Mouse (Mus musculus): ENCODE results near the gene Islr.

DNA sequence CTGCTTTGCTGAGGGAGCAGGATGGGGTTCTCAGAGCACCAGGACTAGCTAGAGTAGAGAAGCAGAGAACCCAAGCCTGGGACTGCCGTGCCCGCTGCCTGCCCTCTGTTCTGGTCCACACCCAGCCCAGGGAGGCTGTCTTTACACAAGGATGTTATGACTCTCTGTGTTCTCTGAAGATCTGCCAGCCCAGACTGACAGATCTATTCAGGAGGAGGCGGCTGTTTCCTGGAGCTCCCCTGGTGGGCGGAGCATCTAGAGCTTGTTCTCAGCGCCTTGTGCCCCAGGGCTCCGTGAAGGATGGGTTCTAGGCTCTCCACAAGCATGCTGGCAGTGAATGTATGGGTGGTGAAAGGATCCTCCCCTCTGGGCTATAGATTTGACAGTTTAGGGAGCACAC is 64.2 kb downstream of the Islr start:
- TF ChIP-seq POLR2A (IDR thresholded peaks at IDR 0.05; ENCODE audit: control insufficient read depth in 1 of 2, insufficient read depth in 1 of 2, low read depth in 1 of 2, low read length in 2 of 2, poor library complexity in 1 of 2) (no peak), CTCF (IDR thresholded peaks at IDR 0.05 in 2 of 3, conservative IDR thresholded peaks at IDR 0.05 in 1 of 3; ENCODE audit: control insufficient read depth in 1 of 3, insufficient read depth in 1 of 3, low read depth in 2 of 3, low read length in 3 of 3, poor library complexity in 1 of 3, severe bottlenecking in 1 of 3) (no peak), RAD21 (IDR thresholded peaks at IDR 0.05; ENCODE audit: low read depth, low read length) (no peak), ZKSCAN1 (IDR thresholded peaks at IDR 0.05; ENCODE audit: low read depth, low read length) (no peak), NELFE (IDR thresholded peaks at IDR 0.05; ENCODE audit: low read depth, low read length) (no peak), MXI1 (IDR thresholded peaks at IDR 0.05; ENCODE audit: low read depth, low read length) (no peak), EP300 (IDR thresholded peaks at IDR 0.05; ENCODE audit: low read depth in 1 of 2, low read length in 2 of 2) (no peak), MAX (IDR thresholded peaks at IDR 0.05; ENCODE audit: low read length) (no peak), ZMIZ1 (IDR thresholded peaks at IDR 0.05; ENCODE audit: low read depth, low read length) (no peak), POLR2AphosphoS2 (IDR thresholded peaks at IDR 0.05; ENCODE audit: low read length) (no peak), TCF12 (IDR thresholded peaks at IDR 0.05; ENCODE audit: low read depth, low read length) (no peak)

All from MEL (cell line).